Comparison of ENCODE assay signal across 17 mouse cellular contexts in genomic region chr3:129209266-129209665, GRCm38 (mm10). TPM values are rescaled to one million over a fixed set of nuclear protein-coding genes. Genes with fewer than 3 reads are reported as not detected.
"Had no signal": no experiment of that assay in that cellular context is flagged by ENCODE, and none has a peak within 500 bp of the region (broad histone marks: within the 10 kb centered on the region; RNA-seq: fewer than 3 reads in every experiment).

No protein-coding gene starts in this region.

- H3K36me3 ChIP-seq: limb, embryonic 12.5 days; liver, embryonic 13.5 days; midbrain, embryonic 15.5 days had no signal

- ATAC-seq: intestine, postnatal 0 days; midbrain, embryonic 15.5 days had no signal

- H3K9ac ChIP-seq: limb, embryonic 12.5 days; liver, embryonic 13.5 days; midbrain, embryonic 15.5 days had no signal

- H3K27ac ChIP-seq: kidney, postnatal 0 days; limb, embryonic 12.5 days; liver, embryonic 13.5 days; midbrain, embryonic 15.5 days had no signal

- DNase-seq: kidney, adult 9 months; kidney, postnatal 36 days; layer of hippocampus, adult 9-11 months; layer of hippocampus, postnatal 36 days; liver; liver, embryonic 13.5 days; lung, adult 18-20 months; right cerebral cortex, postnatal 14 days; thymus, adult 18-20 months; thymus, postnatal 14 days had no signal

- H3K4me2 ChIP-seq: limb, embryonic 12.5 days; liver, embryonic 13.5 days; midbrain, embryonic 15.5 days had no signal

- H3K4me1 ChIP-seq: liver, embryonic 13.5 days had no signal

- H3K4me3 ChIP-seq: limb, embryonic 12.5 days; liver, embryonic 13.5 days; midbrain, embryonic 15.5 days had no signal

- H3K9me3 ChIP-seq: limb, embryonic 12.5 days; liver, embryonic 13.5 days; midbrain, embryonic 15.5 days had no signal

RNA-seq across cellular contexts. Expression of gene Pitx2, which starts 9.6 kb away (rescaled TPM):
- total RNA-seq: layer of hippocampus, adult 18-20 months; layer of hippocampus, postnatal 36 days; left cerebral cortex, adult 8-10 months; megakaryocyte-erythroid progenitor cell, adult 5-6 weeks had no signal
